Mouse (Mus musculus): ENCODE measurements around the gene Mid1.
"Not testable (repeated sequence)": the region's sequence is repeated elsewhere in the genome, so short reads cannot be mapped to it uniquely, and the experiment has no call there.

The Mid1 gene

GRCm38 (mm10) chrX:170019954-170020689, 335.1 kb downstream of the Mid1 start:
- peak; percentile 100 for DNase-seq

GRCm38 (mm10) chrX:170020690-170021050, 335.7 kb downstream of the Mid1 start:
- peak; percentile 92 for DNase-seq

- not testable (repeated sequence) for DNase-seq
Observed at GRCm38 (mm10) chrX:170021205-170021604, 336.2 kb downstream of the Mid1 start.

GRCm38 (mm10) chrX:170021750-170022461, 336.9 kb downstream of the Mid1 start:
- DNase-seq: peak; percentile 90

Measured in kidney, adult 9 months (tissue).